Mouse (Mus musculus) cerebellum, adult 11-12 months (tissue): ENCODE measurements around the gene Csf2.
A peak's percentile ranks its signal among the peaks of the same experiment; 100 is the strongest.
"Not testable (repeated sequence)": the region's sequence is repeated elsewhere in the genome, so short reads cannot be mapped to it uniquely, and the experiment has no call there.

Experiments
- DNase-seq: peaks from one replicate; pipeline ENCODE4 v3.0.0; 2022

The Csf2 gene

GRCm38 (mm10) chr11:54248940-54249717 is at the start of gene Csf2:
Gene Csf2 (minus strand): TSS chr11:54249667.
- DNase-seq, result no peak

- DNase-seq, result no peak
Measured at GRCm38 (mm10) chr11:54298777-54299176, 49.3 kb upstream of the Csf2 start.

DNA sequence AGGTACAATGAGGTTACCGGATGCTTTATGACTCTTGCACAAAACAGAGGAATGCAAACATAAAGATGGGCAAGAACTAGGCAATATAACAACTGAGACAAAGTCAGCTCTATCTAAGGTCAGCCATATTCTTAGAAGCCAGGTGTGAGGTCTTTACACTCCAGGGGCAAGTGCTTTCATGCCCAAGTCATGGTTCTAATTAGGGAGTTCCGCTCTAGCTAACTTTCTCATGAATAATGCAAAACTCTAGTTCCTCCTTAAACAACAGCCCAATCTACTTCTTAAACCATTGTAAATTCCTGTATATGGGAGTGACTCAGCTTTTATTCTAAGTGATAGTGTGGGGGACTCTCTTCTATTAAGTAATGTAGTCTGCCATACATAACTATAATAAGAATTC is 48.0 kb upstream of the Csf2 start:
- not testable (repeated sequence) for DNase-seq

- no peak for DNase-seq
Measured at GRCm38 (mm10) chr11:54296734-54297133, 47.3 kb upstream of the Csf2 start.

DNA sequence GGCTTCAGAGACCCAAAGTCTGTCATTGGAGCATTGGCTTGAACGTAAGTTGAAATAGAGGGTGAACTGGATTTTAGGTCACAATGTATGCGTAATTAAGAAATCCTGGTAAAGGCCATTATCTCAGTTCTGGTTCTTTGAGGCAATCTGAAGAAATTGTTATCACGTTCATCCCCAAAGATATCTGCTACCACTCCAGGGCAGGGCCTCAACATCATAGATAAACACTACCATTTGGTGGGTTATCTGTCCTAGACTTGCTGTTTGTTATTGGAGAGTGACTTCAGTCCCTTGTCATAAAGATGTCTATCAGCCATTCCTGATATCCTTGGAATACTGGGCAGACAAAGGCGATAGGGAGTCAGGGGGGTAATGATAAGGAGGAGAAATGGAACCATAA is 46.5 kb upstream of the Csf2 start:
- DNase-seq, result no peak

DNA sequence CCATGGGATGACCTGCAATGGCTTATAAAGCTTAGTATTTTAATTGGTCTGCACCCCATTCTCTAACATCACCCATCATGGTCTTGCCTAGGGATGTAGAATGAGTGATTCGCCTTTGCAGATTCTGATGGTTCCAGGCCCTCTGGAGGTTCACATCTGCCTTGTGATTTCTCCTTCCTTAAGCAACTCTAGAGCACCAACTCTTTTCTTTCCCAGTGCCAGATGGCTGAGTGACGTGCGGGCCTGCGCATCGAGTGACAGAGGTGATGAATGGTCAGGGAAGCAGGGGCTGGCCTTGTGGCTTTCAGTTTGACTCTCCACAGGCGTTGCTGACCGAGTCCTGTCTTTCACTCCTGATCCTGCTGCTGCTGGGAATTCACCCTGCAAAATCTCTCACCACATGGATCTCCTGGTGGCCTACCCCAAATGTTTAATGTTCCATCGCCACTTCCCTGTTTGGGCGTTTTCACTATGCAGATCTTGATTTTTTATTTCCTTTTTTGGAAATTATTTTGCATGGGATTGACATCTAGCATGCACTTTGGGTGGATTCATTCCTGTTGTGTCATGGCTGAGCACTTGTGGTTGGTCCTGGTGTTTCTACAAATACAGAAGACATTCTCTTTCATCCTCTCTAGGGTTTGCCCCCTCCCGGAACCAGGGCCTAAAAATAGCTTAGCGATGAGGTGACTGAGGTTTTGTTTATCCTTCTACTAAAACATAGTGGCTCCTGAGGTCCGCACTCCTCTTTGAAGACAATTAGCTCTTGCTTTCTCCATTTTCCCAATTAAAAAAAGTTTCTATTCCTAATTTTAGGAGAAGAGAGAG is 44.7 kb upstream of the Csf2 start:
- no peak for DNase-seq

GRCm38 (mm10) chr11:54292163-54292562 is 42.7 kb upstream of the Csf2 start:
- no peak for DNase-seq

GRCm38 (mm10) chr11:54287821-54288453 is 38.5 kb upstream of the Csf2 start:
- no peak for DNase-seq

DNA sequence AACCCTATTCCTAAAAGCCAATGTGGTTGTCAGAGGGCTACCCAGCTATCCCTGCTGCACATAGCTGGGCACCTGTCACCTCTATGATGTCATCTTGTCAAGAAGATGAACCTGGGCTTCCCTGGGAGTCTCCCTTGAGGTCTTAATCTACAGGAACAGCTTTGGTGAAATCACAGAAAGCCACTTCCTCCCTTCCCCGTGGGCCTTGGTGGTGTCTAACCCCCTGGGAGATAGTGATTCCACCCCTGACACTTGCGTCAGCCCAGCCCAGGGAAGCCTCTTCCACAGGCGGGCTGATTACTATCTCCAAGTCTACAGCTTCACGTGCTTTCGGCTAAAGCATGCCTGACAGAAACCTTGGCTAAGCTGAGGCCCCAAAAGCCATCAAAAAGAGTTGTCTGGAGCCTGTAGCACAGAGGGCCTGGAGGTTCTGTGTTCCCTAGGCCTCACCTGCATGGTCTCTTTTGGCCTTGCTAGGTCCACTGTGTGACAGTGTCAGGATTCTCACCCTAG is 22.0 kb upstream of the Csf2 start:
- no peak for DNase-seq

GRCm38 (mm10) chr11:54269191-54269896 is 19.9 kb upstream of the Csf2 start:
- no peak for DNase-seq

- DNase-seq, result no peak
Measured at GRCm38 (mm10) chr11:54267177-54267576, 17.7 kb upstream of the Csf2 start, which contains the start of gene Il3. Gene Il3 (minus strand): TSS chr11:54267277.

GRCm38 (mm10) chr11:54264542-54264941 is 15.1 kb upstream of the Csf2 start:
- peak; percentile 35 for DNase-seq

GRCm38 (mm10) chr11:54263405-54264031 is 14.1 kb upstream of the Csf2 start:
- DNase-seq, result no peak

DNA sequence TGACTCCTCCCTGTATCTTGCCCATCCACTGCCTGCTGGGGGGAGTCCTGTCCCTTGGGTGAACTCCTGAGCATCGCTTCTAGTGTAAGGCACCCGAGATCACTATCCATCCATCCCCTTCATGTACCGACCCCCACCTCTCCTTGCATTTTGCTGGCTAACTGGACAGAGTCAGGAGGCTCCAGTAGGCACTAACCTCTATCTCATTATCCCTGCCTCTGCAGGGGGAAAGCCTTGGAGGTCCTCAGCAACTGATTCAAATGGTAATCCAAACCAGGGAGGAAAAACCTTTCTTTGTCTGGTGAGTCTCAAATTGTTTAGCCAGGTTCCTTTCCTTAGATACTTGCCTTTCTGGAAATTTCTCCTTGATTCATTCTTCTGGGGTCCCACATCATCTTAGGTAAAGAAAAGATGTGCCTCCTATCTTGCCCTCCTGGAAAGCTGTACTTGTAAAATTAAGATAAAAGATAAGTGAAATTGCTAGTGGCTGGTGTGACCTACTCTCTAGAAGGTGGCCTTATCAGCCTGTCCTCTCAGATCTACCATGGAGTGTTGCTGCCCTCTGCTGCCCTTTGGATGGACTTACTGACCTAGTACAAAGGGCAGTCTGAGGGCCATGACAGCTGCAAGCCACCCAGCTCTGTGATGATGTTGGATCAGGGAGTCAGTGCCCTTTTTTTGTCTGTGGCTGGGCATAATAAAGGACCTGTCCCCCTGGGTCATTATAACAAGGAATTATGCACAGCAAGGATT is 7.3 kb upstream of the Csf2 start:
- DNase-seq, result peak; percentile 78

DNA sequence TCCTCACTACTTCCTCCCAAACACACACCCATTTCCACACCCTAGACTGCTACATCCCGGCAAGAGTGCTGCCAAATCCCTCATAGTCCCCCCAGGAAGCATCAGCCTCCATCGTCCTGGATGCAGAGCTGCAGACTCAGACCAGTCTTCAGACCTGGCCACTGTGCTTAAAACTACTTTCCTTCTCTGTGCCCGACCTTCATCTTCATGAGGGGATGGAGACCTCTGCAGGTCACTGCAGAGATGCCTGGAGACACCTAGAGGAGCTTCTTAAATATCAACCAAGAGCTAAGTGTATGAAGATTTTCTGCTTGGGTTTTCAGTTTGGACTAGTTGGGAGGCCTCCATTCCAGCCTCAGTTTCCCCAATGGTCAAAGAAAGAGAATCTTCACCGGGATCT is 4.6 kb upstream of the Csf2 start:
- no peak for DNase-seq

GRCm38 (mm10) chr11:54250575-54250974 is 1.1 kb upstream of the Csf2 start:
- no peak for DNase-seq

- no peak for DNase-seq
Measured at GRCm38 (mm10) chr11:54249748-54250147, 281 bp upstream of the Csf2 start.

DNA sequence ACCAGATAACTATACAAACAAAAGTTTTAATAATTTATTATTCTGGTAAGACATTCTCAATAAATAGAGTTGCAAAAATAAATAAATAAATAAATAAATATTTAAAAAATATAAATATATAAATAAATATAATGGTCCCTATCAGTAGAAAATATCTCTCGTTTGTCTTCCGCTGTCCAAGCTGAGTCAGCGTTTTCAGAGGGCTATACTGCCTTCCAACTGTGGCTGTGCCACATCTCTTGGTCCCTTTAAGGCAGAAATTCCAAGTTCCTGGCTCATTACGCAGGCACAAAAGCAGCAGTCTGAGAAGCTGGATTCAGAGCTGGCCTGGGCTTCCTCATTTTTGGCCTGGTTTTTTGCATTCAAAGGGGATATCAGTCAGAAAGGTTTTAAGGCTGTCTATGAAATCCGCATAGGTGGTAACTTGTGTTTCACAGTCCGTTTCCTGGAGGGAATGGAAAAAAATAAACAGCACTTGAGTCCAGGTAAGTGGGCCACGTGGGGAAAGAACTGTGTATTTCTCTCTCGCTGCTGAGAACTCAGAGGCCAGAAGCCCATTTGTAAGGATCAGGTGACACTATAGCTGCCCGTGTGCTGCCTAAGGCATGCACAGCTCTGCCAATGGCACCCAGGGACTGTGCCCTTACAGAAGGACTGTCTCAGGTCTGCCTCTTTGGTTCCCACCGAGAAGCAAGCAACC is 2.1 kb downstream of the Csf2 start:
- no peak for DNase-seq

GRCm38 (mm10) chr11:54244465-54244864 is 5.0 kb downstream of the Csf2 start:
- DNase-seq, result no peak

DNA sequence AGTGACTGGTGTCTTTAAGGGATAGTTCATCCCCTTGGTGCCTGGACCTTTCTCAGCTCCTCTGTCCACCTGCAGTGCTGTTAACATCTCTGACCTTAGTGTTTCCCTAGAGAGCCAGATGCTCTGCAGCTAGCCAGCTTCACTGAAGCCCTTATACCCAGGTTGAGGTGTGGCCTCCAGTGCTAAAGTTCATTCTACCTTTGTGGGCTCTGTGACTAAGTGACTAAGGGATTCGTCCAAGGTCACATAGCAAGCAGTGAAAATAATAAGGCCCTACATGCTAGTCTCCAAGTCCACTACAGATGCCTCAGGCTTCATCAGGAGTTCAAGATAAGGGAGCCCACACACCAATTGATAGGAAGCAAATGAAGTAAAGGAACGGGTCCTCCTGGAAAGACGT is 7.0 kb downstream of the Csf2 start:
- no peak for DNase-seq

DNA sequence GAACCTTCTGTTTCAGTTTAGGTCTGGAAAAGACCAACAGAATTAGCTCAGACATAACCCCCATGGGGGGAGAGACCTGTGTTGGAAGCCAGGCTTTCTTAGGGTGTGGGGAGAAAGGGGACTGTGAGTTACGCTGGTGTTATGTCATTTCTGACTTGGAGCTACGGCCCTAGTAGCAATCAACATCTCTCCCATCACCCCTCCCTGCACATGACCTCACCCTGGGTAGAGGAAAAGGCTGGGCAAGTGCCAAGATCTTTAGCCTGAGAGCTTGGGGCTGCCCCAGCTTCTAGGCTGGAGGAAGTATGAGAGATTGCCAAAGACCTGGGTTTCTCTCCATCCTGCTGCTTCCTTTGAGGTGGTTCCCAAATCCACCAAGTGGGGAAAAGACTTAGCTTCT is 12.5 kb downstream of the Csf2 start:
- DNase-seq, result peak; percentile 43
